Mouse (Mus musculus) liver, embryonic 11.5 days (tissue): ENCODE measurements around the gene Gm28035. TPM values are rescaled to one million over a fixed set of nuclear protein-coding genes. Genes with fewer than 3 reads are reported as not detected.

Experiments
- ATAC-seq: fragments of 200-750 bp; cut with Nextera tagmentation; replicated peaks from 2 replicates; pipeline ENCODE4 v1.8.0; 2017; ENCODE audit warnings: moderate number of reproducible peaks, mild to moderate bottlenecking, moderate TSS enrichment, moderate library complexity; ENCODE audit not compliant: low FRiP score
- DNase-seq: peaks from one replicate; pipeline ENCODE4 v3.0.0-alpha.2; 2017; ENCODE audit warnings: low spot score
- H3K27ac ChIP-seq: fragments of 300-500 bp; sonication (generic); 2 replicates; pipeline ENCODE4 v1.5.1; 2014; ENCODE audit warnings: mild to moderate bottlenecking, low read depth, low read length, control low read depth
- H3K27me3 ChIP-seq: fragments of 300-500 bp; sonication (generic); replicated peaks from 2 replicates; pipeline ENCODE4 v1.6.1; 2014; ENCODE audit warnings: low read length, mixed read lengths; ENCODE audit not compliant: control insufficient read depth, insufficient read depth
- H3K36me3 ChIP-seq: fragments of 300-500 bp; sonication (generic); 2 replicates; pipeline ENCODE4 v1.6.1; 2014; ENCODE audit warnings: mild to moderate bottlenecking, low read length, moderate library complexity, mixed read lengths; ENCODE audit not compliant: control insufficient read depth, insufficient read depth
- H3K4me1 ChIP-seq: fragments of 300-500 bp; sonication (generic); replicated peaks from 2 replicates; pipeline ENCODE4 v1.6.1; 2014; ENCODE audit warnings: low read length, mixed read lengths; ENCODE audit not compliant: control insufficient read depth, insufficient read depth
- H3K4me2 ChIP-seq: fragments of 300-500 bp; sonication (generic); 2 replicates; pipeline ENCODE4 v1.6.1; 2014; ENCODE audit warnings: mild to moderate bottlenecking, control low read depth, moderate library complexity
- H3K4me3 ChIP-seq: fragments of 300-500 bp; sonication (generic); 2 replicates; pipeline ENCODE4 v1.5.1; 2014; ENCODE audit warnings: low read depth, low read length, control low read depth
- H3K9ac ChIP-seq: fragments of 300-500 bp; sonication (generic); 2 replicates; pipeline ENCODE4 v1.6.1; 2014; ENCODE audit warnings: low read depth, low read length, control low read depth
- H3K9me3 ChIP-seq: fragments of 300-500 bp; sonication (generic); 2 replicates; pipeline ENCODE4 v1.6.1; 2016; ENCODE audit warnings: low read length, inconsistent platforms, mixed read lengths; ENCODE audit not compliant: control insufficient read depth
- WGBS: fragments of 180-500 bp; shearing (Covaris S2); extraction: QIAGEN DNeasy Blood & Tissue Kit; methylation state at CpG from one replicate; pipeline ENCODE4 v1.1.7; 2014; 5-methylcytosine and 5-hydroxymethylcytosine counted together
- polyA plus RNA-seq: library from polyadenylated mRNA; unstranded; fragments of >200 nt; fragmentation: Nextera tagmentation; extraction: Ambion mirVana; gene quantifications from 2 replicates; pipeline ENCODE4 v1.2.1, GENCODE M21; 2014

The Gm28035 gene
- polyA plus RNA-seq, 1 experiment from 2014 or later, result 0.16 TPM

DNA sequence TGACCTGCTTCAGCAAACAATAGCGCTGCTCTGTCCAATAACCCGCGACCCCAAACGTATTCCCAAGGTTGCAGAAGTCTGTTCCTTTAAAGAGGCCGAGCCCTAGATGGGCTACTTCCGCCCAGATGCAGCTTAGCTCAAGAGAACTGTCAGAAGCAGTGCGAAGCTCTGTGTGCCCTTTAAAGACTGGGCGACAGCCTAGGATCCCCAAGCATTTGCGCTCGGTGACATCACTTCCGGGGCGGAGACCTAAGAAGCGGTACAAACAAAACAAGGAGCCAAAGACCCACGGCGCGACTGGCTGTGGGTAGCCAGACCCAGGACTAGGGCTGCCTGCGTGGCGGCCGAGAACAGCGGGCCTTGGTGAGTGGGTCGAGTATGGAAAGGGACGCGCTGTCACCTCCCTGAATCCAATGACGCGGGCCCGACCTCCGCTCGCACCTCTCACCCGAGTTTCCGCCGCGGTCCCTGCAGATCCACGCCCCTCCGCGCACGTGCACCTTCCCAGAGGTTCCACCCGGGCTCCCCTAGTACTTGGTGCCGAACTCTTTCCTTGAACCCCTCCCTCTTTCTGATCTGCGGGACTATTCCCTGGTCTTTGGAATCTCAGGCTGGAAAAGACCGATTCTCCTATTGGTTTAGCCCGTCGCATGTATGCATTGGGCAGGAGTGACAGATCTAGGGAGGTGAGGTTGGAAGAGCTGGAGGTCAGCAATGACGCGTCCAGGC is 34.6 kb upstream of the Gm28035 start, which contains the start of gene Kyat1:
Gene Kyat1, minus strand, starts transcription at position 219 of the 729 bp plus-strand sequence.
- DNase-seq, result peak; percentile 88
- H3K4me1 ChIP-seq, result peaks cover 10% of the 10 kb centered on the region
- under 1% methylated on average over 44 of the region's 44 CpGs for WGBS
- H3K27ac ChIP-seq, result peak within 1 kb of the TSS; percentile 81
- no peaks in the 10 kb centered on the region for H3K36me3 ChIP-seq
- peak within 1 kb of the TSS; percentile 83 for H3K4me3 ChIP-seq
- H3K9me3 ChIP-seq, result no peaks in the 10 kb centered on the region
- ATAC-seq, result peak; percentile 90
- H3K27me3 ChIP-seq, result no peaks in the 10 kb centered on the region
- H3K4me2 ChIP-seq, result peak within 1 kb of the TSS; percentile 97
- H3K9ac ChIP-seq, result peak within 1 kb of the TSS; percentile 64

DNA sequence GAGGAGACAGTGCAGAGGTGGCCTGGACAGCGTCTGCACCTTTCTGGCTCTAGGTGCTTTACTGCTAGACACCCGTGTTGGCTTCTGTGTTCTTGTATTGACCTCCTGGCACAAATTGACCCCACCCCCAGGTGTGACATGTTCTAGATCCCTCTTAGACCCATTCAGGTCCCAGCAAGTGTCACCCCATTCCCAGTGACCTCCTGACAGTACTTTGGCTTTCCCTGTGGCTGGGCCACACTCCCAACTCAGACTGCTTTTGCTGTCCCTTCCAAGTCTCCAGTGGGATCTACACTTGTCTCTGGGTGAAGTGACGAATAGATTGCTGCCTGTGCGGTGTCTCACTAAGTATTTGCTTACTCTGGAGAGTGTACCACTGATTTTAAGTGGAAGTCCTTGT is 33.0 kb upstream of the Gm28035 start:
- Histone ChIP-seq H3K4me1 (peaks cover 10% of the 10 kb centered on the region), H3K9me3 (no peaks in the 10 kb centered on the region), H3K9ac (no peak overlapping the region), H3K27me3 (no peaks in the 10 kb centered on the region), H3K36me3 (no peaks in the 10 kb centered on the region), H3K4me3 (no peak overlapping the region), H3K4me2 (no peak overlapping the region), H3K27ac (no peak overlapping the region)
- ATAC-seq (no peak), DNase-seq (no peak)
- WGBS, result 78% methylated on average over 4 of the region's 4 CpGs

DNA sequence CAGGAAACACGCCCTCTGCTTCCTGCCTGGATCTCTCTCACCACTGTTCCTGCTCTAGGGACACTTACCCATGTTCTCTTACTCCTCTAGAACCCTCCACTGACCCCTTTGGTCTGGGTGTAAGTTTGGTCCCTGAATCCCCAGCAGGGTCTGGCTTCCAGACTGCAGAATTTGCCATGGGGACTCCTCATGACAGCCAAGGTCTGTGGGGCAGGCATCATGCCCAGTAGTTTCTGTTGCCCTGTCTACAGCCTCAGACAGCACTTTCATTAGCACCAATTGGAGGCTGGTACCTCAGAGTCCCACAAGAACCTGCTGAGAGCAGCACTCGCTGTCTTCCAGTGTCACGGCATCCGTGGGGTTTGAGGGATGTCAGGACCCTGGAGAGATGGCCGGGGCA is 32.5 kb upstream of the Gm28035 start:
- DNase-seq (no peak), ATAC-seq (no peak)
- no peak overlapping the region for H3K9ac ChIP-seq
- H3K4me1 ChIP-seq, result peaks cover 10% of the 10 kb centered on the region
- H3K36me3 ChIP-seq, result no peaks in the 10 kb centered on the region
- no peak overlapping the region for H3K27ac ChIP-seq
- no peak overlapping the region for H3K4me3 ChIP-seq
- no peaks in the 10 kb centered on the region for H3K9me3 ChIP-seq
- no peak overlapping the region for H3K4me2 ChIP-seq
- no peaks in the 10 kb centered on the region for H3K27me3 ChIP-seq
- WGBS, result 76% methylated on average over 5 of the region's 5 CpGs

DNA sequence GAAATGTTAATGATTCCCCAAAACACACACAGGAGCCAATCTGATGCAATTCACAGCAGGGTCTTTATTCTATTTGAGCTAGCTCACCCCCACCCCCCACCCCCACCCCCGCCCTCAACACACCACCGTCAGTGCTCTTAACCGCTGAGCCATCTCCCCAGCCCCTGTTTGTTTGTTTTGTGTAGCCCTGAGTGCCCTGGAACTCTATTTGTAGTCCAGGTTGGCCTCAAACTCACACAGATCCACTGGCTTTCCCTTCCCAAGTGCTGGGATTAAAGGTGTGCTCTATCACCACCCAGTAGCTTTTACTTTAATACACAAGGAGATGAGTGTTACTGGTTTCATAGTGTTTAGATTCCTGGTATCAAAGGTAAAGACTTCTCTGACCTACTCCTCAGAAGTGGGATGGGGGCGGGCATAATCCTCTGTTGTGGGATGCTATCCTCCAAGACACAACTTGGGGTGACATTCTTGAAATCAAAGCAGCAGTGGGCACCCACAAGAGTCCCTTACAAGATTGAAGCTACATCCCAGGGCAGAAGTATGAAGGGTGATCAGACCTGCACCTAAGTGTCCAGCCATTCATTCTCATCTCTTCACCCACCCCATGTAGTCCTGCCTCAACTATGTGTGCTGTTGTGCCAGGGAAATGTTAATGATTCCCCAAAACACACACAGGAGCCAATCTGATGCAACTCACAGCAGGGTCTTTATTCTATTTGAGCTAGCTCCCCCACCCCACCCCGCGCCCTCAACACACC is 28.8 kb upstream of the Gm28035 start:
- Histone ChIP-seq H3K4me2 (peak overlapping the region; percentile 23; the same call in 1 of the 2 replicates), H3K9me3 (no peaks in the 10 kb centered on the region), H3K27ac (peak overlapping the region; percentile 49; the same call in 1 of the 2 replicates), H3K9ac (no peak overlapping the region), H3K4me1 (peaks cover 1% of the 10 kb centered on the region), H3K4me3 (no peak overlapping the region), H3K27me3 (no peaks in the 10 kb centered on the region), H3K36me3 (no peaks in the 10 kb centered on the region)
- 0 out of 2 replicates have a peak, but pooled peaks have one; percentile 29 for ATAC-seq
- no peak for DNase-seq
- WGBS, result 60% methylated on average over 6 of the region's 6 CpGs

DNA sequence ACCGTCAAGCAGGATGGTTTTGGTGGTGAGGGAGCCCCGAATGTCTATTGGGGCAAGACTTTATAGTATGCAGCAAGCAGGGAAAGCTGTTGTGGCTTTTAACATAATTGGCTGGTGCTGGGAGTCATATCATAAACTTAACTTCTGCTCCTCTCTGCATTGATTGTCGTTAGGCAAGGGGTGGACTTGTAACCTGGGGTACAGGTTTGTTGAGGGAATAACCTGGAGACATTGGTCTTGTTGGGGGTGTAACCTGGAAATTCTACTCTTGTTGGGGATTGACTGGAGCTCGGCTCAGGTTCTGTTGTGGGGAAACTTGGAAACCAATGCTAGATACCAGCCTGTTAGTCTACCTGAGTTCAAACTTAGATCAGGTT is 28.2 kb upstream of the Gm28035 start:
- ATAC-seq, result no peak
- Histone ChIP-seq H3K9me3 (no peaks in the 10 kb centered on the region), H3K27me3 (no peaks in the 10 kb centered on the region), H3K4me1 (no peaks in the 10 kb centered on the region; the same call in 1 of the 2 replicates), H3K4me2 (no peak overlapping the region), H3K27ac (peak overlapping the region; percentile 43; the same call in 1 of the 2 replicates), H3K36me3 (no peaks in the 10 kb centered on the region), H3K4me3 (no peak overlapping the region), H3K9ac (no peak overlapping the region)
- WGBS, result 69% methylated on average over 4 of the region's 4 CpGs
- DNase-seq, result no peak

DNA sequence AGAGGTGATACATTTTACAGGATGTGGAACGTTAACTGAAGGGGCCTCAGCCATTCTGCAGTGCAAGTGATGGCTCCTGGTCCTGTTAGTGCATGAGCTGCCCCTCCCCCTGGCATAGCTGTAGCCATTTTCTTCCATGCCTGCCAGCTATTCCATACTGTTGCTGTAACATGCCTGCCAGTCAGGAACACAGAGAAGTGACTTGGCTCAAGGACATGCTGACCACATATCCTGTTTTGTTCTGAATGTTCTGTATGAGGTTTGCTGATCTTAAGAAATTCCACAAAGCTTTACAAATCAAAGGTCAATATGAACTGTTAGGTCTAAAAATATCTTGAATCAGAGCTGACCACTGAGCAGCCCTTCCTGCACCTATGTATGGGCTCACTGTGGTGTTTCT is 27.4 kb upstream of the Gm28035 start:
- 79% methylated on average over 1 of the region's 1 CpGs for WGBS
- Histone ChIP-seq H3K27me3 (no peaks in the 10 kb centered on the region), H3K27ac (no peak overlapping the region), H3K9me3 (no peaks in the 10 kb centered on the region), H3K36me3 (no peaks in the 10 kb centered on the region), H3K4me3 (no peak overlapping the region), H3K4me2 (no peak overlapping the region), H3K9ac (no peak overlapping the region), H3K4me1 (no peaks in the 10 kb centered on the region; the same call in 1 of the 2 replicates)
- DNase-seq (no peak), ATAC-seq (no peak)

DNA sequence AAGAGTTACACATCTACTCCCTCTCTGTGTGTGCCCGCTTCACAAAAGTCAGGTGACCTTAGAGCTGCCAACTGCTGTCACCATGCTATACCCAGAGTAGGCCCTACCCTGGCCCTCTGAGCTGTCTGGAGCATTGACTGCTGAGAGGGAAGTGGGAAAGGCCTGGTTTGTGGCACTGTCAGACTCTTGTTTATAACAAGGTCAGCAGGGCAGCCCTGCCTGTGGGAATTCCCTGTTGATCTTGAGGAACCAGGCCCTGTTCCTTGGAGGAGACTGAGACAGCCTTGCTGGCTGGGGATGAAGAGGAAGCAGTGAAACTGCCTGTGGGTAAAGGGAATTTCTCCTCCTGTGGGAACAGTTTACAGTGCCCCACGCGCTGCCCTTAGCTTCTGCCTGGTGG is 25.6 kb upstream of the Gm28035 start:
- WGBS, result 85% methylated on average over 3 of the region's 3 CpGs
- Histone ChIP-seq H3K9ac (no peak overlapping the region), H3K36me3 (no peaks in the 10 kb centered on the region), H3K4me1 (no peaks in the 10 kb centered on the region; the same call in 1 of the 2 replicates), H3K9me3 (no peaks in the 10 kb centered on the region), H3K27me3 (no peaks in the 10 kb centered on the region), H3K4me3 (no peak overlapping the region), H3K4me2 (no peak overlapping the region), H3K27ac (no peak overlapping the region)
- ATAC-seq (no peak), DNase-seq (no peak)

DNA sequence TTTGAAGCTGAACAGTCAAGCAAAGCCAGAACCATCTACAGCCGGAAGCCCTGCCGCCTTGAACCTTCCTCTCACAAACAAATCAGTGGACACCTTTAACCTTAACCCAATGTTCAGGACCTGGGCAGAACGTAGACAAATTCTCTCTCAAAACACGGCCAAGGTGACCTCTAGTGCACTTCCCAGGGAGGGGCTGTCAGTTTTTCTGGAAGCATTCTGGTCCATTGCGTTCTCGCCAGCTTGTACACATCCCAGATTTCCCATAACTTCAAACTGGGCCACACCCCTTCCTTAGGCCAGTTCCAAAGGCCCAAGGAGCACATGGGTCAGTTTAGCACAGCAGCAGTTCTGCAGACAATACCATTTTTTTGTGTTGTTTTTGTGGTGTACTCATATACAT is 24.9 kb upstream of the Gm28035 start:
- H3K4me3 ChIP-seq, result no peak overlapping the region
- no peak overlapping the region for H3K27ac ChIP-seq
- ATAC-seq, result no peak
- no peaks in the 10 kb centered on the region for H3K9me3 ChIP-seq
- no peak overlapping the region for H3K4me2 ChIP-seq
- 73% methylated on average over 6 of the region's 6 CpGs for WGBS
- DNase-seq, result no peak
- H3K9ac ChIP-seq, result no peak overlapping the region
- no peaks in the 10 kb centered on the region for H3K27me3 ChIP-seq
- no peaks in the 10 kb centered on the region; the same call in 1 of the 2 replicates for H3K4me1 ChIP-seq
- H3K36me3 ChIP-seq, result no peaks in the 10 kb centered on the region
